Mouse (Mus musculus): ENCODE results near the gene Sez6l2. TPM values are rescaled to one million over a fixed set of nuclear protein-coding genes. Genes with fewer than 3 reads are reported as not detected.

Gene Sez6l2
- total RNA-seq, 2 experiments from 2014 or later: 400 to 404 TPM

DNA sequence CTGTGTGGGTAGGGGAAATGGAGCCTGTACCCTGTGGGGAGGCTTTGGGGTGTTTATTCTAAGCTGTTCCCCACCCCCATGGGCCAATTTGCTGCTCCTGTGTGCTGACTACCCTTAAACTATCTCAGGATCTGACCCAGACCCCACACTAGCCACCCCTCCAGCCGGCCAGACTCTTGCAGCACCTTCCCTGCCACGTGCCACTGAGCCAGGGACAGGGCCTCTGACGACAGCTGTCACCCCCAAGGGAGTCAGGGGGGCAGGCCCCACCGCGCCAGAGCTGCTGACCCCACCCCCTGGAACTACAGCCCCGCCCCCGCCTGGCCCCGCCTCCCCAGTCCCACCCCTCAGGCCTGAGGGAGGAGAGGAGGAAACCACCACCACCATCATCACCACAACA, 2.3 kb downstream of the Sez6l2 start:
- intact Hi-C loops (cut with DNase I): loop anchor here (1.0 to 5.0 kb wide), 2 partner anchors 9 to 70 kb away; partner anchors contain the start of gene Taok2
- no peak for DNase-seq (ENCODE audit: low spot score in 2 of 2)

- intact Hi-C loops (cut with DNase I): no loop called here
- no peak for DNase-seq (ENCODE audit: low spot score in 2 of 2)
Observed at GRCm38 (mm10) chr7:126955125-126955524, 4.8 kb downstream of the Sez6l2 start.

GRCm38 (mm10) chr7:126959780-126960179, 9.4 kb downstream of the Sez6l2 start:
- no peak for DNase-seq (ENCODE audit: low spot score in 2 of 2)
- intact Hi-C loops (cut with DNase I): no loop called here

- DNase-seq (ENCODE audit: low spot score in 2 of 2): peak in 1 of 2 experiments; percentile 59
- intact Hi-C loops (cut with DNase I): loop anchor here (1.0 kb wide), 1 partner anchor 8 kb away; no protein-coding TSS in a partner anchor
Observed at GRCm38 (mm10) chr7:126961095-126961494, 10.7 kb downstream of the Sez6l2 start.

GRCm38 (mm10) chr7:126961965-126962364, 11.6 kb downstream of the Sez6l2 start:
- peak in 1 of 2 experiments; percentile 59 for DNase-seq (ENCODE audit: low spot score in 2 of 2)
- intact Hi-C loops (cut with DNase I): loop anchor here (1.0 kb wide), 1 partner anchor 9 kb away; no protein-coding TSS in a partner anchor

DNA sequence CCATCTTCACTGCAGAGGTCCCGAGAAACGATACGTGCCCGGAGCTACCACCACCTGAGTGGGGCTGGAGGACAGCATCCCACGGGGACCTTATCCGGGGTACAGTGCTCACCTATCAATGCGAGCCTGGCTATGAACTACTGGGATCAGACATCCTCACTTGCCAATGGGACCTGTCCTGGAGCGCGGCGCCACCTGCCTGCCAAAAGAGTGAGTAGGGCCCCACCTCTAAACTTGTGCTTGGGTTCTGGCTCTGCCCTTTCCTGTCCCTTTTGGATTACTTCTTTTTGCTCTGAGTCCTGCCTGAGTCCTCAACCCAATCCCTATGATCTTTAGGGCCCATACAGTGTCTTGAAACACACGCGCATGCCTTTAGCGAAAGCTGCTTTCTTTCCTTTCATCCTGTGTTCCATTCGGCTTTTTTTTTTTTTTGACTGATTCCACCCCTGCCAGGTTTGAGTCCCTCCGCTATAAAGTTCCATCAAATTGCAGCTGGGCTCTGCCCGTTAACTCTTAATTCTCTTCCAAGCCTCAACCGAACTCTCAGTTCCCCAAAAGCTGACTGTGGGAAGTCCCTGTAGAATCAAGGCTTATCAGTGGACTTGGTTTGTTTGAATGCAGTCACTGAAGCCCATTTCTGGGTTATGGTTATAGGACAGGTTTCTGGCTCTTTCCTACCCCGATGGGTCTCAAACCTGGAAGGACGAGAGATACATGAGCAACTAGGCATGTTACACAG, 13.4 kb downstream of the Sez6l2 start:
- intact Hi-C loops (cut with DNase I): no loop called here

DNA sequence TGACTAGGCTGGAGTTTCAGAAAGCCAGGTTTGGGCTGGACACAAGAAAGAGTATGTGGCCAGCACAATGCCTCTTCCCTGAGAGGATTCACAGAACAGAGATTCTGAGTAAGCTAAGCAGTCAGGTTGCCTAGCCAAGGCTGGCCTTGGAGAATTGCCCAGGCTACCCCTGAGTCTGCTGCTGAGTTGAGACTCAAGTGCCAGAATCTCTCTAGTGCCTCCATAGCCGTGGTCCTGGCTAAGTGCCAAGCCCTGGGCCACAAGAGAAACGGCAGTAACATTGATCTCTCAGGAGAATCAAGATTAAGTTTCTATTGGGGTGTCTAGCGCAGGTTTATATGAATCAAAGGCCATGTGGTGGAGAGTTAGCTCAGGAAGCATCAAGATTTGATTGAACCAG, 15.2 kb downstream of the Sez6l2 start:
- DNase-seq (ENCODE audit: low spot score in 2 of 2): no peak
- intact Hi-C loops (cut with DNase I): no loop called here

More for the DNA sequence above, 13.4 kb downstream of the Sez6l2 start:
- DNase-seq (ENCODE audit: low spot score in 2 of 2): no peak

DNA sequence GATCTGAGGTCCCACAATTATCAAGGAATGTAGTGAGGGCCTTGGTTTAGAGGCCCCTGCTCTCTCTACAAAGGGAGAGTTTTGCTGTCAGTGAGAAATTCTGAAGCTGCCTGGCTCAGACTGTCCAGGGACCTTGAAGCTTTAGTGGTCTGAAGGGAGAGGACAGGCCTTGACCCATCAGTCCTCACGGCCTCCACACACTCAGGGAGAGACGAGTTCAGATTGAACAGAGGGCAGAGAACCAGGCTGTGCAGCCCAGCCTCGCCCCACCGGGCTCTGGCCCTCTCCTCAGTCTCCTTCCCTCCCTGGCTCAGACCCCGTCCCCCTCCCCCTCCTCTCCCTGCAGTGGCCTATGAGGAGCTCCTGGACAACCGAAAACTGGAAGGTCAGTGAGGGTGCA, 17.0 kb downstream of the Sez6l2 start:
- DNase-seq (ENCODE audit: low spot score in 2 of 2): no peak
- intact Hi-C loops (cut with DNase I): no loop called here

DNA sequence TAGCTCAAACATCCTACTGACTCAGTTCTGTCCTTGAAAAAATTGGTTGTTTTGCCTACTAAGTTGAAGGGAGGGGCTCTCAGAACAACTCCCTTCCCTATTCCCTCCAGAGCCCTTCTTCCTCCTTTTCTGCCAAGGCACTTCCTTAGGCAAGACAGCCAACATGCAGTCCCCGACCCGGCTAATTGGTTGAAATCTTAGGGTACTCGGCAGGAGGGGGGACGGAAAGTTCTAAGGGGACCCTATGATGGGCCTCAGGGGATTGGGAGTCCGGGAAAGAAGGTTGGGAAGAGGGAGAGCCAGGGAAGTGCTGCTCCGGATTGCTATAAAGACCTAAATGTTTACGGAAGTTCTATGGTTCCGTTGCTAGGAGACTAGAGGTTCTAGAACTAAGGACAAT, 25.1 kb downstream of the Sez6l2 start:
- peak in 1 of 2 experiments; percentile 29 for DNase-seq (ENCODE audit: low spot score in 2 of 2)
- intact Hi-C loops (cut with DNase I): no loop called here

GRCm38 (mm10) chr7:126975893-126975949, 25.4 kb downstream of the Sez6l2 start, which contains the start of gene Cdipt:
Gene Cdipt (plus strand): TSS chr7:126975914.
- no peak for DNase-seq (ENCODE audit: low spot score in 2 of 2)
- intact Hi-C loops (cut with DNase I): no loop called here

DNA sequence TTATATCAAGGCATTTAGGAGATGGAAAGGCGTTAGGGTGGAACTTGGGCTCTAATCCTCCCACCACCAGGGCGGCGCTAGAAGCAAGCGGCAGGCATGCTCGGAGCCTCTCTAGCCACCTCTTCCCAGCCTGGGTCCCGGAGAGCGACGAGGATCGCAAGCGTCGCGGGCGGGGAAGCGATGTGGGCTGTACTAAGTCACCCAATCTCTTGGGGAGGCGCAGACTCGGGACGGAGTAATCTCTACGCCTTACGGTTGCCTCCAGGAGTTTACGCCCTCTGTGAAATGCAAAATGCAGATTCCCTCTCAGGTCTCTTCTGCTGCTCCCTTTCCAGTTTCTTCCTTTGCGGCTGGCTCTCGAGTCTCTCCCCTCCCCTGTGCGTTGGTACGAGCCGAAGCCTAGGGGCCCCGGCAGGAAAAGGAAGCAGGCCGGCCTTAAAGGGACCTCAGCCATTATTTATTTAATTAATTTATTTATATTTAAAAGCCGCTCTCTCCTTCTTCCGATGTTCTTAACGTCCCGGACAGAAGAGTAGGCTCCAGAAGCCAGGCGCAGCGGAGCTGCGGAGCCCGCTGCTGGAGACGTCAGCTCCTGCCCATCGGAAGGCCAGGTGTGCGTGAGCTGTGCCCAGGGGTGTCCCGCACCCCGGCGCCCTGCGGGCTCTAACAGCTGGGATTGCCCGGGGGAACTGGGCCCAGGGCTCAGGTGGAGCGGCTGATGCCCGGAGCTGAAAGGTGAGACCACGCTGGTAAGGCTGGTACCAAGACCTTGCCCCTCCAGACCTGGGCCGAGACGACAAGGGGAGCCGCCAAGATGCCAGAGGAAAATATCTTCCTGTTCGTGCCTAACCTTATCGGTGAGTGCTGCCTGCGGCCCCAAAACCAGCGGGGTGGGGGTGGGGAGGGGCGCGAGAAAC, 25.8 kb downstream of the Sez6l2 start, which contains the start of gene Cdiptos:
Gene Cdiptos, minus strand, starts transcription at position 149 of the 917 bp plus-strand sequence.
- peak; percentile 94 to 97 for DNase-seq (ENCODE audit: low spot score in 2 of 2)
- intact Hi-C loops (cut with DNase I): loop anchor here (2.0 kb wide), 2 partner anchors 25 to 39 kb away; partner anchors contain the start of genes Mvp and Sez6l2

- intact Hi-C loops (cut with DNase I): loop anchor here (2.0 kb wide), 2 partner anchors 26 to 38 kb away; partner anchors contain the start of genes Mvp and Sez6l2
- DNase-seq (ENCODE audit: low spot score in 2 of 2): no peak
Observed at GRCm38 (mm10) chr7:126976878-126977459, 26.6 kb downstream of the Sez6l2 start.

DNA sequence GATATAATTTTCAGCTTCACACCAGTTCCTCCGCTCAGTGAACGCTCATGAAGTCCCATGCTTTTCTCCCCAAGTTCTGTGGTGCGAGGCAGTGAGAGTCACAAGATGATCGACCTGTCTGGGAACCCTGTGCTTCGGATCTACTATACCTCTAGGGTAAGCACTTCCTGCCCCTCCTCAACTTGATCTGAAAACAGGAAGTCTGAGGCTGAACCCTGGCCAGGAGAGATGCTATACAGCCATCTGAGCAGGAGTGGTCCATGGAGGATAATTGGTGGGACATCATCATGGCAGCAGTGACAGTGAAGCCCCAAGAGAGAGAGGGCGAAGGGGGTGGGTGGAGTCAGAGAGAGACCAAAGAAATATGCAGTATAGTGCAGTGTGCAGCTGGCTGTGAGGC, 28.5 kb downstream of the Sez6l2 start:
- intact Hi-C loops (cut with DNase I): no loop called here
- no peak for DNase-seq (ENCODE audit: low spot score in 2 of 2)

- DNase-seq (ENCODE audit: low spot score in 2 of 2): no peak
- intact Hi-C loops (cut with DNase I): no loop called here
Observed at GRCm38 (mm10) chr7:126981601-126982000, 31.2 kb downstream of the Sez6l2 start.

DNA sequence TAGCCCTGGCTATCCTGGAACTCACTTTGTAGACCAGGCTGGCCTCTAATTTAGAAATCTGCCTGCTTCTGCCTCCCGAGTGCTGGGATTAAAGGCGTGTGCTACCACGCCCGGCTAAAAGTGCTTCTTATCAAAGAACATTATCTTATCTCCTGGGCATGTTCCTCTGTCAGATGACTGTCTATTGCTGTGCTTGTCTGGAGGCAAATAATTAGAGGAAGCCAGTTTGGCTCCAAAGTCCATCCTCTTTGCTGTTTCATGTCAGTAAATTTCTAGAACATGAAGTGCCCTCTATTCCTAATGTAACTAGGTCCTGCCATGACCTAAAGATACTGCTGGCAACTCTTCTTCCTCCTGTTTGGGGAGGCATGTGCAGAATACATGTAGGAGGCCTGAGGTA, 31.7 kb downstream of the Sez6l2 start:
- intact Hi-C loops (cut with DNase I): no loop called here
- no peak for DNase-seq (ENCODE audit: low spot score in 2 of 2)

GRCm38 (mm10) chr7:126983113-126983512, 32.8 kb downstream of the Sez6l2 start:
- no peak for DNase-seq (ENCODE audit: low spot score in 2 of 2)
- intact Hi-C loops (cut with DNase I): no loop called here

DNA sequence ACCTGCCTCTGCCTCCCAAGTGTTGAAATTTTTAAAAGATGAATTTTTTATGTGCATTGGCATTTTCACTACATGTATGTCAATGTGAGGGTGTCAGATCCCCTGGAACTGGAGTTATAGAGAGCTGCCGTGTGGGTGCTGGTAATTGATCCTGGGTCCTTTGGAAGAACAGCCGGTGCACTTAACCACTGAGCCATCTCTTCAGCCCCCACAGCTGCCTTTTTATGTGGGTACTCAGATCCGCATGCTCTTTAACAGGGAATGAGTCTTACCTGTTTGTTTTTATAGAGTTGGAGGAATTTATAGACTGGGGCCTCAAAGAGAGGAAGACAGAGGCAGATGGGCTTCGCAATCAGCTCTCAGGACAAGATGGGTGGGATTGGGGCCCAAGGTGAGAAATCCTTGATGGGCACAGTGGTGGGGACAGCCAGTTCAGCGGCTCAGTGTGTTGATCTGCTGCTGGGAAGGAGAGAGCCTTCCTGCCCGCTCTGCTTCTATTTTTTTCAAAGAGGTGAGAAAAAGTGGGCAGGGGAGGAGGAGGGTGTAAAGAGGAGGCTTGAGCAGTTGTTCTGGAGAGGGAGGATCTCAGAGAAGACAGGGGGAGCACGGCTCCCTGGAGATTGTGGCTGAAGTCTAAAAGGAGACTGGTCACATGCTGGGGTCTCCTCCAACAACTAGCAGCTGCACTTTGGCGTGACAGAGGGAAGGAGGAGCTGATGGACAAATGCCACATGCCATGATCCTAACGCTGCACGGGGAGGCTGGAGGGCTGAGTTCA, 34.5 kb downstream of the Sez6l2 start:
- intact Hi-C loops (cut with DNase I): loop anchor here (1.0 to 5.0 kb wide), 3 partner anchors 23 to 117 kb away; partner anchors contain the start of gene Maz
- peak; percentile 40 to 89 for DNase-seq (ENCODE audit: low spot score in 2 of 2)

DNA sequence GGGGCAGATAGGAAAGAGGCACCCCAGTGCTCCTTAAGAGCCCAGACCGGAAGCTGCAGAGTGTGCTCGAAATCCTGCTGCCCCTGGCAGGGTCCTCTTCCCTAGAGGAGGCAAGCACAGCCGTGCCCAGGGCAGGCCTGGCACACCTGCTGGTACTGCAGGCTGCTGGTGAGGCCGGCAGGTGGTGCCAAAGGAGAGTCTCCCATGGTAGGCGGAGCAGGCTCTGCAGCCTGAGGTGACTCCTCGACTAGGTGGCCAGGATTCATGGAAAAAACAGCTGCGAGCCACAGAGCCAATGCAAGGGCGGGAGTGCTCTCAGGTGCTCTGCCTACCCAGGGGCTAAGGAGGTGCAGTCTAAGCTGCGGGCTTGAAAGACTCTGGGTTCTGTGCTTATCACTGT, 36.0 kb downstream of the Sez6l2 start:
- DNase-seq (ENCODE audit: low spot score in 2 of 2): peak; percentile 35 to 60
- intact Hi-C loops (cut with DNase I): loop anchor here (5.0 kb wide), 1 partner anchor 116 kb away; no protein-coding TSS in a partner anchor

DNA sequence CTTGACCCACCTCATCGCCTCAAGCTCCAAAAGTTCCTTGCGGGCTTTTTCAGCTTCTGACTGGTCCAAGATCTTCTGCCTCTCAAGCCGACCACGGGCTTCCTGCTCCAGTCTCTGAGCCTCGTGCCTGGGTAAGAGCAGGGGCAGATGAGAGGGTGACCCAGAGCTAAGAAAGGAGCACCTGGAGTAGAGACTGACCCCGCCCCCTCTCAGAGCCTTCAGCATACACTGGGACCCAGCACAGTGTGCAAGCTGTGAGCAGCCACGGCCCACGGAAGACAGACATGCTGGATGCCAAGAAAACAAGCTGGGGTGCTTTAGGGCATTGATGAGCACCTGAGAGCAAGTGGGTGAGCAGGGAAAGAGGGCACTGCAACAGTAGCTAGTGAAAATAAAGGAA, 38.5 kb downstream of the Sez6l2 start:
- no peak for DNase-seq (ENCODE audit: low spot score in 2 of 2)
- intact Hi-C loops (cut with DNase I): loop anchor here (5.0 kb wide), 1 partner anchor 113 kb away; no protein-coding TSS in a partner anchor

Measured in left cerebral cortex, postnatal 25 days (tissue).